Comparison of ENCODE assay signal across 20 mouse cellular contexts in the genomic region with DNA sequence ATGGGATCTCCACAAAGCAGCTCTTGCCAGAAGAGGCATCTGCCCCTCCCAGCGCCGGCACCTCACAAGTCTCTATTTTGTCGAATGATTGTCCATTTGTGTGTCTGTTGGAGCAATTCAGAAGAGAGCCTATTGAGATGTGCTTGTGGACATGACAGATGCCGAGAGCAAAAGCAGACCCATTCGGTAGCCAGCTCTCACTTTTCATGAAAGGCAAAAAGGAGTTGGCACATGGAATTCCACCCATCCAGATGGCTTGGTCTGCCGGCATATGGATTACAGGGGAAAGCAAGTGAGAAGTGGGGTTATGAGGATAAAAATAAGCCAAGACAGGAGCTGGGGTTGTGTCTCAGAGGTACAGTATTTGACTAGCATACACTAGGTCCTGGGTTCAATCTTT. TPM values are rescaled to one million over a fixed set of nuclear protein-coding genes. Genes with fewer than 3 reads are reported as not detected.
DNase-seq lines count a peak whose midpoint lies in the region; ATAC-seq and TF ChIP-seq lines count a peak whose summit lies in the region.
"Had no signal": no experiment of that assay in that cellular context is flagged by ENCODE, and none has a peak within 500 bp of the region (broad histone marks: within the 10 kb centered on the region; RNA-seq: fewer than 3 reads in every experiment).

No protein-coding gene starts in this region.

- no peak overlapping the region for H3K4me3 ChIP-seq in cerebellum, adult 2 months (replicated peaks; ENCODE audit: insufficient read depth, low read depth, low read length)
- no peak overlapping the region for H3K4me3 ChIP-seq in thymus, adult 2 months (ENCODE audit: control insufficient read depth, insufficient read depth, low read length)
- H3K4me3 ChIP-seq: limb, embryonic 13.5 days; megakaryocyte, embryonic 14.5 days had no signal

- peaks cover 19% of the 10 kb centered on the region for H3K4me1 ChIP-seq in cerebellum, adult 2 months (ENCODE audit: control insufficient read depth, insufficient read depth, low read length)
- H3K4me1 ChIP-seq in thymus, adult 2 months (replicated peaks; ENCODE audit: control insufficient read depth, insufficient read depth, low read length), result no peaks in the 10 kb centered on the region
- H3K4me1 ChIP-seq: limb, embryonic 13.5 days; megakaryocyte, embryonic 14.5 days had no signal

- H3K27ac ChIP-seq in cerebellum, adult 2 months (ENCODE audit: insufficient read depth, low read length), result no peak overlapping the region
- no peak overlapping the region for H3K27ac ChIP-seq in thymus, adult 2 months (ENCODE audit: control insufficient read depth, insufficient read depth, low read length)
- H3K27ac ChIP-seq: limb, embryonic 13.5 days; stomach, postnatal 0 days had no signal

- TF ChIP-seq CTCF in brain, embryonic 14.5 days (IDR thresholded peaks at IDR 0.05; ENCODE audit: borderline replicate concordance, extremely low read depth, insufficient read depth, insufficient read length), result no peak
- TF ChIP-seq CTCF in cerebellum, adult 2 months (IDR thresholded peaks at IDR 0.05; ENCODE audit: borderline replicate concordance, insufficient read depth, low read depth, low read length), result no peak
- no peak for TF ChIP-seq CTCF in thymus, adult 2 months (IDR thresholded peaks at IDR 0.05; ENCODE audit: borderline replicate concordance, control insufficient read depth, extremely low read depth, insufficient read depth, low read length, poor library complexity)

- ATAC-seq in megakaryocyte, adult 5-6 weeks (ENCODE audit: poor library complexity, severe bottlenecking), result no peak
- ATAC-seq: activated CD4-positive, CD25-positive, alpha-beta regulatory T cell, adult 4 months had no signal

- peak; percentile 72 for DNase-seq in heart, adult 11 months
- no peak for DNase-seq in heart, adult 18-20 months
- peak; percentile 81 for DNase-seq in brain, embryonic 14.5 days (ENCODE audit: low read depth)
- DNase-seq in cerebellum, adult 2 months, result peak; percentile 60 to 78
- peak; percentile 46 to 80 for DNase-seq in layer of hippocampus, adult 18-20 months (ENCODE audit: low spot score in 2 of 2)
- DNase-seq in thymus, adult 2 months, result no peak
- no peak for DNase-seq in lung, postnatal 14 days
- DNase-seq: embryo, embryonic 11 days; kidney, postnatal 25 days; lung, adult 18-20 months; spleen, adult 18-20 months had no signal

- no peak for TF ChIP-seq POLR2A in brain, embryonic 14.5 days (IDR thresholded peaks at IDR 0.05; ENCODE audit: borderline replicate concordance, extremely low read depth, insufficient read depth, insufficient read length, poor library complexity, severe bottlenecking)
- no peak for TF ChIP-seq POLR2A in cerebellum, adult 2 months (IDR thresholded peaks at IDR 0.05; ENCODE audit: borderline replicate concordance, insufficient read depth, low read length)
- no peak for TF ChIP-seq POLR2A in thymus, adult 2 months (IDR thresholded peaks at IDR 0.05; ENCODE audit: control insufficient read depth, extremely low read depth, insufficient read depth, low read length, poor library complexity)

- H3K36me3 ChIP-seq in thymus, adult 2 months (ENCODE audit: control insufficient read depth, insufficient read depth, low read length), result no peaks in the 10 kb centered on the region
- H3K36me3 ChIP-seq: limb, embryonic 13.5 days had no signal

- H3K27me3 ChIP-seq in cerebellum, adult 2 months (ENCODE audit: control insufficient read depth, insufficient read depth, low read length), result no peaks in the 10 kb centered on the region; the same call in 1 of the 2 replicates
- H3K27me3 ChIP-seq in thymus, adult 2 months (ENCODE audit: control insufficient read depth, insufficient read depth, low read length), result no peaks in the 10 kb centered on the region
- H3K27me3 ChIP-seq: limb, embryonic 13.5 days; megakaryocyte, embryonic 14.5 days had no signal

- 13% methylated on average over 6 of the region's 6 CpGs for WGBS in cerebellum, adult 2 months
- 94% methylated on average over 6 of the region's 6 CpGs for WGBS in thymus, adult 2 months

RNA-seq across cellular contexts. Expression of gene Krtap11-1, which starts 1.8 kb away (rescaled TPM):
- not detected for total RNA-seq in heart, adult 18-20 months (2021)
- not detected in 2 replicates for polyA plus RNA-seq in brain, embryonic 14.5 days (2012; rRNA removed)
- not detected in 2 replicates for polyA plus RNA-seq in cerebellum, adult 2 months (2012; rRNA removed)
- not detected for total RNA-seq in layer of hippocampus, adult 18-20 months (2021)
- not detected in 2 replicates for total RNA-seq in megakaryocyte, adult 5-6 weeks (2015)
- total RNA-seq in megakaryocyte, adult 5-6 weeks (2017), result not detected in 2 replicates
- not detected in 2 replicates for polyA plus RNA-seq in thymus, adult 2 months (2012; rRNA removed)
- total RNA-seq: gastrocnemius, postnatal 4 days had no signal
- polyA plus RNA-seq: activated CD4-positive, CD25-positive, alpha-beta regulatory T cell, adult 4 months; heart, embryonic 16.5 days; intestine, embryonic 14.5 days; limb, embryonic 13.5 days; stomach, postnatal 0 days; urinary bladder, adult 2 months had no signal

Comparison
In these comparisons a context has a peak if more than half of its experiments do, and no peak if none do; other contexts are left out.
1. DNase-seq: peak in heart, adult 11 months (single experiment), brain, embryonic 14.5 days (single experiment), cerebellum, adult 2 months (2 of 2) and layer of hippocampus, adult 18-20 months (2 of 2); none in heart, adult 18-20 months (0 of 2), thymus, adult 2 months (single experiment) and lung, postnatal 14 days (single experiment).